Mouse (Mus musculus) midbrain, embryonic 10.5 days (tissue): ENCODE results near the gene Zmpste24. TPM values are rescaled to one million over a fixed set of nuclear protein-coding genes. Genes with fewer than 3 reads are reported as not detected.
"Not testable (repeated sequence)": the region's sequence is repeated elsewhere in the genome, so short reads cannot be mapped to it uniquely, and the experiment has no call there.

Source experiments
- DNase-seq: peaks from one replicate; pipeline ENCODE4 v3.0.0-alpha.2; 2017; ENCODE audit warnings: low spot score
- H3K27ac ChIP-seq: fragments of 300-500 bp; sonication (generic); replicated peaks from 2 replicates; pipeline ENCODE4 v1.5.1; 2016; ENCODE audit warnings: mild to moderate bottlenecking
- H3K27me3 ChIP-seq: fragments of 300-500 bp; sonication (generic); 2 replicates; pipeline ENCODE4 v1.6.1; 2016; ENCODE audit warnings: low read depth, mild to moderate bottlenecking; ENCODE audit not compliant: poor library complexity, severe bottlenecking
- H3K36me3 ChIP-seq: fragments of 300-500 bp; sonication (generic); 2 replicates; pipeline ENCODE4 v1.6.1; 2016; ENCODE audit warnings: mild to moderate bottlenecking, moderate library complexity
- H3K4me1 ChIP-seq: fragments of 300-500 bp; sonication (generic); 2 replicates; pipeline ENCODE4 v1.6.1; 2016
- H3K4me3 ChIP-seq: fragments of 300-500 bp; sonication (generic); 2 replicates; pipeline ENCODE4 v1.5.1; 2016; ENCODE audit warnings: mild to moderate bottlenecking, moderate library complexity
- H3K9me3 ChIP-seq: fragments of 300-500 bp; sonication (generic); replicated peaks from 2 replicates; pipeline ENCODE4 v1.6.1; 2016; ENCODE audit warnings: mild to moderate bottlenecking
- WGBS: fragments of 180-500 bp; shearing (Covaris S2); methylation state at CpG from one replicate; pipeline ENCODE4 v1.1.7; 2016; 5-methylcytosine and 5-hydroxymethylcytosine counted together
- polyA plus RNA-seq: library from polyadenylated mRNA; unstranded; fragments of >200 nt; fragmentation: Nextera tagmentation; extraction: Ambion mirVana; gene quantifications from 2 replicates; pipeline ENCODE4 v1.2.1, GENCODE M21; 2016

The Zmpste24 gene
- polyA plus RNA-seq, result 29.1 and 31.8 TPM in 2 replicates

- no peaks in the 10 kb centered on the region for H3K27me3 ChIP-seq
- DNase-seq, result peak; percentile 87
- H3K4me1 ChIP-seq, result peaks cover 18% of the 10 kb centered on the region
- H3K27ac ChIP-seq, result peak within 1 kb of the TSS; percentile 84
- H3K4me3 ChIP-seq, result peak within 1 kb of the TSS; percentile 82
- H3K9me3 ChIP-seq, result no peaks in the 10 kb centered on the region
- under 1% methylated on average over 39 of the region's 39 CpGs for WGBS
- H3K36me3 ChIP-seq, result peaks cover 29% of the 10 kb centered on the region
These were observed at the start of gene Zmpste24 for GRCm38 (mm10) chr4:121097650-121098378. Gene Zmpste24, minus strand, starts transcription at chr4:121098241.

- Histone ChIP-seq H3K4me3 (no peak within 1 kb of the TSS), H3K9me3 (no peaks in the 10 kb centered on the region), H3K27ac (no peak within 1 kb of the TSS), H3K4me1 (no peaks in the 10 kb centered on the region), H3K27me3 (no peaks in the 10 kb centered on the region), H3K36me3 (no peaks in the 10 kb centered on the region)
- no peak for DNase-seq
- WGBS, result 92% methylated on average over 2 of the region's 2 CpGs
These were observed 11.1 kb upstream of the Zmpste24 start, which contains the start of gene Tmco2 for GRCm38 (mm10) chr4:121109126-121109525. Gene Tmco2, minus strand, starts transcription at chr4:121109226.

- no peak for DNase-seq
- Histone ChIP-seq H3K4me1 (0 out of 2 replicates have a peak, but pooled peaks cover 3% of the 10 kb centered on the region), H3K9me3 (no peaks in the 10 kb centered on the region), H3K4me3 (no peak overlapping the region), H3K27me3 (no peaks in the 10 kb centered on the region), H3K36me3 (no peaks in the 10 kb centered on the region), H3K27ac (no peak overlapping the region)
- WGBS, result 81% methylated on average over 4 of the region's 4 CpGs
These were observed 5.3 kb upstream of the Zmpste24 start for GRCm38 (mm10) chr4:121103304-121103703.

- no peaks in the 10 kb centered on the region for H3K27me3 ChIP-seq
- WGBS, result 94% methylated on average over 4 of the region's 4 CpGs
- no peaks in the 10 kb centered on the region for H3K4me1 ChIP-seq
- no peaks in the 10 kb centered on the region for H3K9me3 ChIP-seq
- peaks cover 89% of the 10 kb centered on the region for H3K36me3 ChIP-seq
- no peak for DNase-seq
- no peak overlapping the region for H3K4me3 ChIP-seq
- no peak overlapping the region for H3K27ac ChIP-seq
These were observed 7.8 kb downstream of the Zmpste24 start for GRCm38 (mm10) chr4:121090211-121090610.

- DNase-seq, result no peak
- H3K36me3 ChIP-seq, result peaks cover 88% of the 10 kb centered on the region
These were observed 9.3 kb downstream of the Zmpste24 start for GRCm38 (mm10) chr4:121088696-121089095.

GRCm38 (mm10) chr4:121084506-121084905 lies 13.5 kb downstream of the Zmpste24 start:
- H3K27me3 ChIP-seq, result no peaks in the 10 kb centered on the region
- H3K27ac ChIP-seq, result no peak overlapping the region

More at GRCm38 (mm10) chr4:121088696-121089095, 9.3 kb downstream of the Zmpste24 start:
- H3K9me3 ChIP-seq, result no peaks in the 10 kb centered on the region
- H3K4me1 ChIP-seq, result no peaks in the 10 kb centered on the region
- H3K4me3 ChIP-seq, result no peak overlapping the region
- H3K27me3 ChIP-seq, result no peaks in the 10 kb centered on the region
- H3K27ac ChIP-seq, result no peak overlapping the region
- 92% methylated on average over 2 of the region's 2 CpGs for WGBS

GRCm38 (mm10) chr4:121080395-121080794 lies 17.6 kb downstream of the Zmpste24 start:
- 93% methylated on average over 1 of the region's 1 CpGs for WGBS
- Histone ChIP-seq H3K36me3 (peaks cover 97% of the 10 kb centered on the region), H3K27ac (no peak overlapping the region), H3K27me3 (no peaks in the 10 kb centered on the region), H3K4me1 (no peaks in the 10 kb centered on the region), H3K9me3 (no peaks in the 10 kb centered on the region), H3K4me3 (no peak overlapping the region)
- DNase-seq, result no peak

More at GRCm38 (mm10) chr4:121084506-121084905, 13.5 kb downstream of the Zmpste24 start:
- Histone ChIP-seq H3K36me3 (peaks cover 91% of the 10 kb centered on the region), H3K4me3 (no peak overlapping the region), H3K9me3 (no peaks in the 10 kb centered on the region), H3K4me1 (no peaks in the 10 kb centered on the region)
- DNase-seq, result no peak

- no peaks in the 10 kb centered on the region for H3K4me1 ChIP-seq
- H3K9me3 ChIP-seq, result no peaks in the 10 kb centered on the region
- WGBS, result 89% methylated on average over 3 of the region's 3 CpGs
- peaks cover 96% of the 10 kb centered on the region for H3K36me3 ChIP-seq
- no peaks in the 10 kb centered on the region for H3K27me3 ChIP-seq
- H3K4me3 ChIP-seq, result no peak overlapping the region
- no peak for DNase-seq
- H3K27ac ChIP-seq, result no peak overlapping the region
These were observed 20.0 kb downstream of the Zmpste24 start for GRCm38 (mm10) chr4:121077915-121078646.

GRCm38 (mm10) chr4:121074250-121074649 lies 23.8 kb downstream of the Zmpste24 start:
- WGBS, result 86% methylated on average over 4 of the region's 4 CpGs
- no peak for DNase-seq
- Histone ChIP-seq H3K27ac (no peak overlapping the region), H3K27me3 (no peaks in the 10 kb centered on the region), H3K9me3 (no peaks in the 10 kb centered on the region), H3K36me3 (peaks cover 79% of the 10 kb centered on the region), H3K4me1 (no peaks in the 10 kb centered on the region), H3K4me3 (no peak overlapping the region)

- 96% methylated on average over 2 of the region's 2 CpGs for WGBS
These were observed 32.7 kb downstream of the Zmpste24 start for GRCm38 (mm10) chr4:121065336-121065735.

GRCm38 (mm10) chr4:121059218-121059617 lies 38.8 kb downstream of the Zmpste24 start:
- H3K4me1 ChIP-seq, H3K9me3 ChIP-seq, H3K27me3 ChIP-seq, H3K27ac ChIP-seq, DNase-seq, H3K4me3 ChIP-seq: not testable (repeated sequence)
- peaks cover 48% of the 10 kb centered on the region for H3K36me3 ChIP-seq
- WGBS, result 91% methylated on average over 10 of the region's 10 CpGs

More at GRCm38 (mm10) chr4:121065336-121065735, 32.7 kb downstream of the Zmpste24 start:
- no peaks in the 10 kb centered on the region for H3K27me3 ChIP-seq
- no peaks in the 10 kb centered on the region for H3K4me1 ChIP-seq
- peaks cover 78% of the 10 kb centered on the region for H3K36me3 ChIP-seq
- DNase-seq, result no peak
- H3K9me3 ChIP-seq, result no peaks in the 10 kb centered on the region
- no peak overlapping the region for H3K4me3 ChIP-seq
- no peak overlapping the region for H3K27ac ChIP-seq

- no peaks in the 10 kb centered on the region for H3K9me3 ChIP-seq
- WGBS, result 76% methylated on average over 2 of the region's 2 CpGs
- DNase-seq, result no peak
- no peak overlapping the region for H3K4me3 ChIP-seq
- no peak overlapping the region for H3K27ac ChIP-seq
- H3K4me1 ChIP-seq, result peaks cover 14% of the 10 kb centered on the region
- peaks cover 33% of the 10 kb centered on the region for H3K36me3 ChIP-seq
- H3K27me3 ChIP-seq, result peaks cover 30% of the 10 kb centered on the region
These were observed 41.0 kb downstream of the Zmpste24 start for GRCm38 (mm10) chr4:121057032-121057431.

- no peak for DNase-seq
- H3K27me3 ChIP-seq, result peaks cover 37% of the 10 kb centered on the region
- no peaks in the 10 kb centered on the region for H3K9me3 ChIP-seq
- no peak overlapping the region for H3K4me3 ChIP-seq
- WGBS, result 42% methylated on average over 3 of the region's 3 CpGs
- H3K4me1 ChIP-seq, result peaks cover 16% of the 10 kb centered on the region
- no peak overlapping the region for H3K27ac ChIP-seq
- H3K36me3 ChIP-seq, result peaks cover 27% of the 10 kb centered on the region
These were observed 41.7 kb downstream of the Zmpste24 start for GRCm38 (mm10) chr4:121056342-121056741.
